Mouse (Mus musculus) midbrain, embryonic 11.5 days (tissue): ENCODE measurements at regions not wholly inside any gene's neighbourhood (a gene's known extent, or its start where the extent isn't known, plus 50 kb on each side); places are given as distances from the start of the nearest gene placed in this dataset.

Experiments
- ATAC-seq: fragments of 200-750 bp; cut with Nextera tagmentation; 2 replicates; pipeline ENCODE4 v1.8.0; 2017; ENCODE audit warnings: moderate TSS enrichment, moderate library complexity; ENCODE audit not compliant: low FRiP score
- DNase-seq: peaks from one replicate; pipeline ENCODE4 v3.0.0; 2015; ENCODE audit warnings: low spot score; ENCODE audit errors: missing footprints
- H3K27ac ChIP-seq: fragments of 300-500 bp; sonication (generic); 2 replicates; pipeline ENCODE4 v1.5.1; 2014; ENCODE audit warnings: low read depth, low read length
- H3K27me3 ChIP-seq: fragments of 300-500 bp; sonication (generic); 2 replicates; pipeline ENCODE4 v1.6.1; 2014; ENCODE audit warnings: mild to moderate bottlenecking, low read length, moderate library complexity, mixed read lengths; ENCODE audit not compliant: control insufficient read depth, insufficient read depth
- H3K36me3 ChIP-seq: fragments of 300-500 bp; sonication (generic); 2 replicates; pipeline ENCODE4 v1.6.1; 2014; ENCODE audit warnings: mild to moderate bottlenecking, low read length, moderate library complexity, mixed read lengths; ENCODE audit not compliant: control insufficient read depth, insufficient read depth
- H3K4me1 ChIP-seq: fragments of 300-500 bp; sonication (generic); 2 replicates; pipeline ENCODE4 v1.6.1; 2014; ENCODE audit warnings: low read length; ENCODE audit not compliant: control insufficient read depth, insufficient read depth
- H3K4me2 ChIP-seq: fragments of 300-500 bp; sonication (generic); 2 replicates; pipeline ENCODE4 v1.6.1; 2014; ENCODE audit warnings: mild to moderate bottlenecking, moderate library complexity
- H3K4me3 ChIP-seq: fragments of 300-500 bp; sonication (generic); 2 replicates; pipeline ENCODE4 v1.5.1; 2014; ENCODE audit warnings: low read depth, low read length
- H3K9ac ChIP-seq: fragments of 300-500 bp; sonication (generic); 2 replicates; pipeline ENCODE4 v1.6.1; 2014; ENCODE audit warnings: low read length
- H3K9me3 ChIP-seq: fragments of 300-500 bp; sonication (generic); 2 replicates; pipeline ENCODE4 v1.6.1; 2016; ENCODE audit warnings: low read length; ENCODE audit not compliant: control insufficient read depth
- WGBS: fragments of 180-500 bp; shearing (Covaris S2); extraction: QIAGEN DNeasy Blood & Tissue Kit; methylation state at CpG from one replicate; pipeline ENCODE4 v1.1.7; 2014; 5-methylcytosine and 5-hydroxymethylcytosine counted together

DNA sequence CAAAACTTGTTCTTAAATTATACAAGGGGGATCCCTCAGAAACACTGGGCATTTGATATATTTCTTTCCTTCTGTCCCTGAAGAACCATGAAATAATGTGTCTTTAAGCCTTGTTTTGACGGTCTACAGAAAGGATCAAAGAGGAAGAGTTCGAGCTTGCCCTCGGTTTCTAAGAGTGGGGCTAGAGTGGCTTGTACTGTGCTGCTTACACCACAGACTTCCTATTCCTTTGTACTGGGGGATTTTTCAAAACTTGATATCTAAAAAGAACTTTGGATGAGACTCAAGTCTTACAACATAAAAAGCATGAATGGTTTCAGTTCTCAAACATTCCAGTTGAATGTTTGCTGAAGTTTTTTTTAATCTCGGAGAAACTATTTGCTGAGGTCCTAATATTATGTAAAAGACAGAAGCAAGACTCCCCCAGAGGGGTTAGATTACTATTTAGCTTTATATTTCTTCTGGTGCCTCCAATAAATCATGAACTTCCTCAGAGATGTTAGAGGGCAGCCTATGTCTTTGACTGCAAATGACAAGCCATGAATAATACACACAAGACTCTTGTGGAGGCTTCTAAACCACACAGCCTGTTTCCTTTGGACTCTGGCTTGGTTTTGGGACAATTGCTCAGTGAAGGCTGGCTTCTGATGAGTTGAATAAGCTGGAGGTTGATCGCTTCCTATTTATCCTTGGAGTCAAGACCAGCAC, 352.0 kb upstream of the Smim15 start:
- ATAC-seq: no peak
- 85% methylated on average over 5 of the region's 5 CpGs for WGBS

DNA sequence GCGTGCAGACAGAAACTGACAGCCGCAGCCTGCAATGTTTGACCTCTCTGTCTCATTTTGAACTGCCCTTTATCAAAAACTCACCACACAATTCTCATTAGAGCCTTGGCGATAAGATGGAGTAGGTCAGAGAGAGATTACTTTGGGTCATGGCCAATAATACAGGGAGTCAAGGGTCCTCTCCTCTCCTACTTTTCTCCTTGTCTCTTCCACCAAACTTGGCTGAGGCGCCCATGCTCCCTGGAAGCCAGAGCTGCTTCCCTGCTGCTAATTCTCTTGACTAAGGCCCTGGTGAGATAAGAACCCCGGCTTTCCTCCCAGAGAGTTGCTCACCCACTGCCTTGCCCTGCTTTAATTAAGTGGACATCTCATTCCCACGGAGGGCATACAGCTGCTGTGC, 355.3 kb upstream of the Smim15 start:
- no peak for ATAC-seq
- no peaks in the 10 kb centered on the region for H3K27me3 ChIP-seq
- peaks cover 3% of the 10 kb centered on the region for H3K4me1 ChIP-seq
- no peak overlapping the region for H3K4me3 ChIP-seq
- no peak overlapping the region for H3K9ac ChIP-seq
- no peak overlapping the region for H3K27ac ChIP-seq
- H3K9me3 ChIP-seq: no peaks in the 10 kb centered on the region
- no peak for DNase-seq
- 51% methylated on average over 6 of the region's 6 CpGs for WGBS
- no peaks in the 10 kb centered on the region for H3K36me3 ChIP-seq
- H3K4me2 ChIP-seq: no peak overlapping the region

More for the DNA sequence above, 352.0 kb upstream of the Smim15 start:
- Histone ChIP-seq H3K9ac (no peak overlapping the region), H3K4me2 (no peak overlapping the region), H3K4me1 (no peaks in the 10 kb centered on the region; the same call in 1 of the 2 replicates), H3K36me3 (no peaks in the 10 kb centered on the region), H3K27me3 (no peaks in the 10 kb centered on the region), H3K4me3 (no peak overlapping the region), H3K9me3 (no peaks in the 10 kb centered on the region), H3K27ac (no peak overlapping the region)
- DNase-seq: no peak

DNA sequence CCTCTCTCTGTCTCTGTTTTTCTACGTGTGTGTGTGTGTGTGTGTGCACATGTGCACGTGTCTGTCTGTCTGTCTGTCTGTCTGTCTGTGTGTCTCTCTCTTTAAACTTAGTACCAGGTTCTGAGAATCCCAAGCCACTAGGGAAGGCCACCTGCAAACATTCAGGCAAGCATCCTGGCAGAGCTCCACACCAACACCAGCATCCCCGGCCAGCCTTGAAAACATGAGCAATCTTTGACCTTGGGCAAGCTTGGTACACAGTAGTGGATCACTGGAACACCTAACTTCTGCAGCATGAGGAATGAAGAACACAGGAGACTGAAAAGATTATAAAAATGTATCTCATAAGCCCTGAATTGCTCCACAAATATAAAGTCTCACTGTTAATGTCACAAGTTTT, 359.0 kb upstream of the Smim15 start:
- no peak for ATAC-seq
- Histone ChIP-seq H3K27me3 (no peaks in the 10 kb centered on the region), H3K27ac (no peak overlapping the region)

DNA sequence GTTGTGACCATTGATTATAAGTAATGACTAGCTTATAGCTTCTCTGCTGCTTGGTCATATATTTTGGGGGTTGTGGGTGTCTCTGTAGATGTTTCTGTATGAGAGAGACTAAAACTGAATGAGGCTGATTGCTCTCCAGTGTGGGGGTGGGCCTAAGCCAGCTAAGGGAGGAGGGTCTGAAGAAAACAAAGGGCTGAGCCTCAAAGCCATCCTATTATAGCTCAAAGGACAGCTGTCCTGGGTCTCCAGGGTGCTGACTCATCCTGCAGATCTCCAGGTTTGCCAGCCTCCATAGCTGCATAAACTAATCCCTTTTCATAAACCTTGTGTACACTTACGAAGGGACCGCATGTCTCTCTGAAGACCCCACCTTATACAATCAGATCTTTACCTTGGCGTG, 360.3 kb upstream of the Smim15 start:
- Histone ChIP-seq H3K9me3 (no peaks in the 10 kb centered on the region), H3K9ac (no peak overlapping the region), H3K27me3 (no peaks in the 10 kb centered on the region), H3K36me3 (no peaks in the 10 kb centered on the region), H3K4me1 (peaks cover 8% of the 10 kb centered on the region), H3K27ac (peak overlapping the region; percentile 10; the same call in 1 of the 2 replicates), H3K4me3 (no peak overlapping the region), H3K4me2 (no peak overlapping the region)
- DNase-seq: no peak
- ATAC-seq: 0 out of 2 replicates have a peak, but pooled peaks have one; percentile 66
- 61% methylated on average over 3 of the region's 3 CpGs for WGBS

More for the DNA sequence above, 359.0 kb upstream of the Smim15 start:
- Histone ChIP-seq H3K9ac (no peak overlapping the region), H3K36me3 (no peaks in the 10 kb centered on the region), H3K4me1 (peaks cover 8% of the 10 kb centered on the region), H3K4me2 (no peak overlapping the region), H3K4me3 (no peak overlapping the region), H3K9me3 (no peaks in the 10 kb centered on the region)
- WGBS: 85% methylated on average over 3 of the region's 3 CpGs
- no peak for DNase-seq

DNA sequence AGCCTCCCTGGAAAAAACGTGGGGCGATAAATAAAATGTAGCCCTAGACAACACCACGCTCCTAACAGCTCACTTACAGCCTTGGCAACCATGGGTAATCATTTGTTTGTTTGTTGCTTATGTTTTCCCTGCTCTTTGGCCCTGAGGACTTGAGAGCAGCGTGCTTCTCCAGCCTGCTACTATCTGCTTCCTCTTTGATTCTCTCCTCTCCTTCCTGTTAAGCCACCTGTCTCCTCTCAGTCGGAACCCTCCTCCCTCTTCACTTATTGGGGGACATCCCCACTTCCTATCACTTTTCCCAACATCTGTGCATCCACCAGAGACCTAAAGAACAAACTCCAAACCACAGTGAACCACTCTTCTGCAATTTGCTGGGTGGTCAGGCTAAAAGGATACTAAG, 362.5 kb upstream of the Smim15 start:
- Histone ChIP-seq H3K27ac (no peak overlapping the region), H3K4me3 (no peak overlapping the region), H3K9ac (no peak overlapping the region), H3K4me2 (no peak overlapping the region), H3K9me3 (no peaks in the 10 kb centered on the region), H3K27me3 (no peaks in the 10 kb centered on the region), H3K36me3 (no peaks in the 10 kb centered on the region), H3K4me1 (peaks cover 8% of the 10 kb centered on the region)
- 81% methylated on average over 5 of the region's 5 CpGs for whole genome bisulfite sequencing
- ATAC-seq (no peak), DNase-seq (no peak)

DNA sequence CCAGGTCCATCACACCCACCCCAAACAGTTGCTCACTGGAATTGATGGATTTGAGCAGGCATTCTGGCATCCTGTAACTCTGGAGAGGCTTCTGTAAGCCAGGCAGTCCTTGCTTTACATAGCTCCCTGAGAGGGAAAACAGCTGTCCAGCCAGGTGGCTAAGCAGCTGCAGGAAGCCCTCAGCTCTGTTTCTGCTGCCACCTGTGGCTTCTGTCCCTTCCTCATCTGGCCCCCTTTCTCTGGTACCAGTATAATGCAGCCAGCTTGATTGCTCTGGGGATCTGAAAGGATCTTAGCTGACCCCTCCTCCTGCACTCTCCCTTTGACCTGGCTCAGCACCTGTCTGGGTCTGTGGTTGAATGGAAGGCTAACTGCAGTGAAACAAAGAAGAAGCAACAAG, 365.4 kb upstream of the Smim15 start:
- Histone ChIP-seq H3K9me3 (no peaks in the 10 kb centered on the region), H3K4me1 (peaks cover 4% of the 10 kb centered on the region), H3K36me3 (no peaks in the 10 kb centered on the region), H3K4me2 (no peak overlapping the region), H3K9ac (no peak overlapping the region), H3K4me3 (no peak overlapping the region), H3K27ac (no peak overlapping the region), H3K27me3 (no peaks in the 10 kb centered on the region)
- DNase-seq: no peak
- no peak for ATAC-seq

DNA sequence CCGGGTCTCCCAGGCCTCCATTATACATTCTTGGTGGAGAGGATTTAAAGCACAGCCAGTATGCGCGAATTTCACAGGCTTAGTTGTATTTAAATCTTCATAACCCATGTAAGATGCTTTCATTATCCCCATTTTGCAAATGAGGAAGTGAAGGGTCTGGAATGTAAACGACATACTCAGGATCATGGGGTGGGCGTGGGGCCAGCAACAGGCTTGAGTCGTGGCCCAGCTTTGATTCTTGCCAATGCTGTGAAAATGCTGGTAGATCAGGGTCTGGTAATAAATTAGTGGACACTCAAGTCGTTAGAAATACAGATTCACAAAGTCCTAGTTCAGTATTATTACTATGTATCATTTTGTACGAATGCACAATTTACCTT, 367.2 kb upstream of the Smim15 start:
- Histone ChIP-seq H3K27ac (no peak overlapping the region), H3K4me3 (no peak overlapping the region), H3K9me3 (no peaks in the 10 kb centered on the region), H3K4me1 (no peaks in the 10 kb centered on the region; the same call in 1 of the 2 replicates), H3K36me3 (no peaks in the 10 kb centered on the region), H3K27me3 (no peaks in the 10 kb centered on the region), H3K9ac (no peak overlapping the region), H3K4me2 (no peak overlapping the region)
- WGBS: 67% methylated on average over 8 of the region's 8 CpGs
- DNase-seq (no peak), ATAC-seq (no peak)

DNA sequence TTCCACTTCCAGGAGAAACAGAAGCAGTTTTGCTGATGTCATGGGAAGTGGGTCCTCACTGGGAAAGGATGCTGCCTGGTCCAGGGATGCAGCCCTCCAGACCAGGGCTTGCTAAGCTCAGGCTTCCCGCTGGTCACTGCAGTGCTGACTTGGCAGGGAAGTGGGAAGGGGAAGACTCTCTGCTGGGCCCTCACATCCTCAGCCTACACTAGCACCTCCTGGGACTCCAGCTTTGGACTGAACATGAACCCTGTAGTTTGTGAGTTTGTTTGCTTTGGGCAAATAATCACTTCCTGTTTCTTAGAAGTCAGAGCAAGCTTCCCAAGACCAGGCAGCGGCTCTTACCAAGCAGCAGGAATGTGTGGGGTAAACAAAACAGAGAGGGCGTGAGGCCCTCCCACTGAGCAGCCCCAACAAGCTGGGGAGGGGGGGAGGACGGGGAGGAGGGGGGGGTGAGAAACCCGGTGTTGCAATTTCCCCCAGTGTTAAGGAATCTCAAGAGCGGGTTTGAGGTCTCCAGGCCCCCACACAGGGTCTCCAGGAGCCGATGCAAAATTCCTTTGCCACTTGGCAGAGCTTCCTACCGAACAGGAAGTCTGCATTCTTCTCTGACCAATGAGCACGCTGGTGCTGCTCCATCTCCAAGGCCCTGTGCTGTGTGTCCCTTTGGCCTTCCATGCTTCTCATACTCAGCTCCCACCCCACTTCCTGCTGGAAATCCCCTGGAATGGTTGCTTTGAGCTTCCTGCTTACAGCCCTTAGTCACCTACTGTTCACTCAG, 367.7 kb upstream of the Smim15 start:
- WGBS: 15% methylated on average over 9 of the region's 9 CpGs
- Histone ChIP-seq H3K4me3 (no peak overlapping the region), H3K9ac (no peak overlapping the region), H3K27ac (no peak overlapping the region), H3K27me3 (no peaks in the 10 kb centered on the region), H3K4me2 (no peak overlapping the region), H3K4me1 (no peaks in the 10 kb centered on the region; the same call in 1 of the 2 replicates), H3K9me3 (no peaks in the 10 kb centered on the region), H3K36me3 (no peaks in the 10 kb centered on the region)
- peak; percentile 53 for ATAC-seq
- peak; percentile 92 for DNase-seq

DNA sequence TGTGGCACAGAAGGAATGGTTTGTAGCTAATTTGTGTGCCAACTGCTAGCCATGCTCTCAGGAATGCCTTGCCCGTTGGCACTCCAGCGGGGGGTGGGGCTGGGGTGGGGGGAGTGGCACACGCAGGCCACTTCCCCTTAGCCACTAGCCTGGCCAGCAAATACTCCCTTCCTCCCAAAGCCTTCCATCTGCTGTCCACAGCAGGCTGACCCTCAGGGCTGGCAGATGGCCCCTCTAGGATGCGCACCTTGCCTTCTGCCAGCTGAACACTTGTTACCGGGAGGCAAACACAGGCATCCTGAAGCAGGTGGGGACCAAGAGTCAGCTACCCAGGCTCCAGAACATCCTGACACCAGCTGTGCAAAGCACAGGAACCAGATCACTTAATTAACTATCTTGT, 372.1 kb upstream of the Smim15 start:
- no peaks in the 10 kb centered on the region for H3K36me3 ChIP-seq
- no peak overlapping the region for H3K4me3 ChIP-seq
- H3K4me2 ChIP-seq: no peak overlapping the region
- 82% methylated on average over 5 of the region's 5 CpGs for WGBS
- H3K4me1 ChIP-seq: peaks cover 3% of the 10 kb centered on the region; the same call in 1 of the 2 replicates
- ATAC-seq: no peak
- DNase-seq: no peak
- H3K9ac ChIP-seq: no peak overlapping the region
- H3K9me3 ChIP-seq: no peaks in the 10 kb centered on the region
- no peaks in the 10 kb centered on the region for H3K27me3 ChIP-seq
- H3K27ac ChIP-seq: no peak overlapping the region
